Mouse (Mus musculus): ENCODE data around the gene Cdk4.

DNA sequence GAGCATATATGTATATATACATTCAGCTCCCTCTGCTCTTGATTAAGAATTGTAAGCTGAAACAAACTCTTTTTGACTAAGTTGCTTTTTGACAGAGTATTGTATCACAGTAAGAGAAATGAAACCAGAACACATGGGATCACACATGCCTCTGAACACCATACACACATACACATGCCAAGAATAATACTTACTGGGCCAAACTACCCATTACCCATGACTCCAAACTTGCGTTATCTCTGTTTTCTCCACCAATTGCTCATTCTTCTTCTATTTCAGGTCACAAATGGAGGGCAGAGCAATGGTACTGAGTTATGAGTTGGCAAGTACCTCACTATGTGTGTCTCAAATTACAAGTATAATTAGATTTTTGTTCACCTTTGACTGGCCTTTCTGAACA lies 10.6 kb downstream of the Cdk4 start:
- TF ChIP-seq CTCF (IDR thresholded peaks at IDR 0.05; ENCODE audit: low read depth, low read length) (no peak), EP300 (IDR thresholded peaks at IDR 0.05; ENCODE audit: insufficient read depth, low read depth, low read length) (no peak), POLR2A (IDR thresholded peaks at IDR 0.05; ENCODE audit: insufficient read depth, low read length) (no peak)
